Mouse (Mus musculus): Measurements from ENCODE around the gene Amot. TPM values are rescaled to one million over a fixed set of nuclear protein-coding genes. Genes with fewer than 3 reads are reported as not detected.

The Amot gene
- total RNA-seq (2015) (1.9 and 3.7 TPM in 2 replicates), total RNA-seq (2017) (3.6 and 4.6 TPM in 2 replicates)

DNA sequence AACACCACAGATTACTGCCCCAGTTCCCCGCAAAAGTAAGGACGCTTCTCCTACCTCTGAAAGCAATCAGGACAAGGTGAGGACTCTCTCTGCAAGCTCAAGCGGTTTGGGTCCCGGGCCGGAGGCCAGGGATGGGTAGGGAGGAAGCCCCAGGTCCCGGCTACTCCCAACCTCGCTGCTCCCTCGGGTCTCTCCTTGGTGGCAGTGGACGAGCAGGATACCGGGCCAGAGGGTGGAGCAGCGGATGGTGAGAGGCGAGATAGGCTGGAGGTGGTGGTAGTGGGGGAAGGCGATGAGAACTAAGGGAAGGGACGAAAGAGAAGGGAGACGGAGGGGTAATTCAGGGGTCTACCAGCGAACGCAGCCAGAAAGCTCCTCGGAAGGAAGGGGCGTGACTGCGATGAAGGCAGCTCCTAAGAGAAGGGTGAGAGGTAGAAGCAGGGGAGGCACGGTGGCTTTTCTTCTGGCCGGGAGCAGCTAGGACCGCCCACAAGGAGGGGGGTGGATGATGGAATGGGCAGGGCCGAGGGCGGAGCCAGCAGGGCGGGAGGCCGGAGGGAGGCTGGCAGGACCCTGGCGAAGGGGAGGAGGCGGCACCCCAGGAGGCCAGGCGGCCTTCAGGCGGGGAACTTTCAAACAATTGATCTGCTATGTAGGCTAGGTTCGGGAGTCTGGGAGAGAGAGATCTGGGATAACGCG, at the start of gene Amot:
Amot (minus strand) TSS at position 465 of the 699 bp plus-strand sequence.
- peak; percentile 89 for ATAC-seq (ENCODE audit: poor library complexity, severe bottlenecking)

DNA sequence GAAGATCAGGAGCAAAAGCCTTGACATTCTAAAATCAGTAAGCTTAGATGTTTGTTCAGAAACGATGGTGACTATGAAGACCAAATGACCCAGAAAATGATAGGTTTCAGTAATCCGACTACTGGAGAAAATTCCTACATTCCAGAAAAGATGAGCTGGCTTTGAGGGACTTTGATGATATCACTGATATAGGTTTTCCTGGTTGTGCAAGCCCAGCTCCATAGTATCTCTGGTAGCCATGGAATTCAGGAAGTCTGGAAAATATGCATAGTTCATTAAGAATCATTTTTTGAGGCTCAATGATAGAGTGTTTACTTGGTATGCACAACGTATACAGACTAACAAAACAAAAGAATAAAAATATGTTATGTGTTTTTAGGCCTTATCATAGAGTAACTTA, 40.1 kb upstream of the Amot start:
- ATAC-seq (ENCODE audit: poor library complexity, severe bottlenecking), result no peak

DNA sequence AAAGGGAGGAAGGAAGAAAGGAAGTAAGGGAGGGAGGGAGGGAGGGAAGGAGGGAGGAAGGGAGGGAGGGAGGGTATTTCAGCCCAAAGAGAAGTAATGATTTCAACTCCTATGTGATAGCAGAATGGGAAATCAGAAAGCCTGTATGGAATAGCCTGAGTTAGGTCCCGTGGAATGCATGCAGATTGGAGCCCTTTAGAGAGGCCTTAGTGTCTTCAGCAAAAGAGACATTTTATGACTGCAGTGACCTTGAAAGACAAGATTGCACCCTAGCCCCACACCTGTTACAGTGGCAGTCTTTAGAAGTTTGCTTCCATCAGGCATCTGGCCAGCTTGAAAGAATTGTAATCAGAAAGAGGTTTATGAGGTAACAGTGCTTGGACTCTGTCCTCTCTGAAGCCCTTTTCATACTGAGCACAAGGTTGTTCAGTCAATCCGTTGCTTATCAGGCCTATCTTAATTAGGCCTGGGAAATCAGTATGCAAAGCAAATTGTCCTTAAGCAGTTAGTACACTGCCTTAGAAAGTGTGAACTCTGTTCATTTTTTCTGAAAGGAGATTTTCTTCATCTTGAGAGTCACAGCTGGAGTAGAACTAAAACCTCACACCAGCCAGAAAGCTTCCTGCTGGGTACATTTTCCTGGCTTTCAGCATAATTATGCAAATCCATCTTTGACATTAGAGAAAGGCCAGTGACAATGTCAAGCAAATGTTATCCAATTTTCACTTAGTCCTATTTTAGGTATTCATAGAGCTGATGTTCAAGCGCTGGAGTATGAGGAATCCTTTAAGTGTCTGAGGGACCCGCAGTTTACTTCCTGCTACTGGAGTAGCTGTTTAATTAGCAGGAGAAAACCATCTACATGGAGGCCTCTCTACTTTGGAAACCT, 38.9 kb upstream of the Amot start:
- no peak for ATAC-seq (ENCODE audit: poor library complexity, severe bottlenecking)

DNA sequence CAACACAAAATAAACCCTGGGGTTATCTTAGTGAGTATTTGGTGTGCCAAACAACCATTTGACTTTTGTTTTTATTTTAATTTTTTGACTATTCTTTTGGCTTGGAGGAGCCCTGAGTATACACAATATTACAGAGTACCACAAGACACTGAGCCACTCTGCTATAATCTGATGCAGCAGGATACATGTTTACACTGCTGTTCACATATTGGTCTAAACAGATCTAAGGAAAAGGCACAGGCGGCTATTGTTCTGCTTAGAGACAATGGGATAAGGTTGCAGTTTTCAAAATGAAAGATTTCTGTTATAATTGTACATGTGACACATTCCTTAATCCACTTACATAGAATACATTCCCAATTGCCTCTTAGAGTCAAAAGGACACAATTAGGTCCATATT, 36.1 kb upstream of the Amot start:
- ATAC-seq (ENCODE audit: poor library complexity, severe bottlenecking), result no peak

DNA sequence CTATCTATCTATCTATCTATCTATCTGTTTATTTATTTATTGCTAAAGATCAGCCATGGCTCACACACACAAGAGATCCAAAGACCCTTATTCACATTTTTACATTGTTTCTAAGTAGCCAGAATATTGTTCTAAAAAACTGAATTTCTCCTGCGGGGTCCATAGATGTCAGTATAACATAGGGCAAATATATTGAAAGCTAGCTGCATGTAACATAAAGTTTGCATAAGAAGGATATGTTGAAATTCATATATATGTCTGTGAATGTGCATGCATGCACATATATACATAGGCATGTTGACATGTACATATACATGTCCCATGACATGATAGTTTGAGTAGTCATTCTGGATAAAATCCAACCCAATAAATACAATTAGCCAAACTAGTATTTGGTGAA, 35.3 kb upstream of the Amot start:
- ATAC-seq (ENCODE audit: poor library complexity, severe bottlenecking), result no peak

DNA sequence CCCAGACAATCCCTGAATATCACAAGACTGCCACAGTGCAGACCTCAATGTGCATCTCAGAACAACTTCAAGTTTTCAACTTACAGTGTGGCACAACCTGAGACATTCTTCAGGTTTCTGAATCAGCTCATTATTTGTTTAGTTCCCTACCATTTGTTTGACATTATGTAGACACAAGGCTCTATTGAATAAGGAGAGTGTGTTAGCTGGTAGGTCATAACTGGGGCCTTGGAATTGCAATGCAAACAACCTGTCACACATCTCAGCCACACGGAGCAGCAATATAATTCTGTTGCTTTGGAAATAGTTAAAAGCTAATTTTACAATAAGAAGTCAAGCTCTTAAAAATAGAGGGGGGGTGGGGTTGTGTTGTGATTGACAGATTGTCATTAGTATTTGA, 24.6 kb upstream of the Amot start:
- no peak for ATAC-seq (ENCODE audit: poor library complexity, severe bottlenecking)

DNA sequence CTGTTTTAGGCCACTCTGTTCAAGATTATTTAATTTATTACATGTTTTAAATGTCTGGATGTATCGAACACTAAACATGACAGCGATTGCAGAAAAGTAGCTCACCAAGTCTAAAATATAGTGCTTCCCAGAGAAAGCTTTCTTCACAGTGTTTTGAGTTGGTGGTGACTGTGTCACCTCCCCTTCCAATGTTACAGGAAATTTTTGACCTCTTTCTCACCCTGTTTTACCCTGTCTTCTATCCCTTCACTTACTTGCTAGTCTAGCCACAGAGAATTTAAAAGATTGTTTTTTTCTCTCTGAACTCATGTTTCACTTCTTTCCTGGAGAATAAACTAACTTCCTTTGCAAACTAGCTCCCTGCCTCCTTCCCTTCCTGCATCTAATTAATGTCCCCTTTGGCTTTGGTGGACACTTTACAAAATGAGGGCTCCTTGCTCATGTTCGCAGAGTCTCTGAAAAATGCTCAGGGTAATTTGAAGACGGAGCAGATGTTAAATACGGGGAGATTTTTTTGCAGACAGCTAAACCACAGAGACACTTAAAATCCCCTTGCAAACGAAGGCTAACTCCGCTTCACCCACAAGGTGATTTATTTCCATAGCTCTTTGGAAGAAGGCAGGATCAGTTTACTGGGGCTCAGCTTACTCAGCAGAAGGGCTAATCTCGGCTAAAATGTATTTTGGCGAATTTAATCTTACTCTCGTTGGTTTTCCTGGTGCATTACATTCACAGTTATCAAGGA, 11.5 kb upstream of the Amot start:
- no peak for ATAC-seq (ENCODE audit: poor library complexity, severe bottlenecking)

DNA sequence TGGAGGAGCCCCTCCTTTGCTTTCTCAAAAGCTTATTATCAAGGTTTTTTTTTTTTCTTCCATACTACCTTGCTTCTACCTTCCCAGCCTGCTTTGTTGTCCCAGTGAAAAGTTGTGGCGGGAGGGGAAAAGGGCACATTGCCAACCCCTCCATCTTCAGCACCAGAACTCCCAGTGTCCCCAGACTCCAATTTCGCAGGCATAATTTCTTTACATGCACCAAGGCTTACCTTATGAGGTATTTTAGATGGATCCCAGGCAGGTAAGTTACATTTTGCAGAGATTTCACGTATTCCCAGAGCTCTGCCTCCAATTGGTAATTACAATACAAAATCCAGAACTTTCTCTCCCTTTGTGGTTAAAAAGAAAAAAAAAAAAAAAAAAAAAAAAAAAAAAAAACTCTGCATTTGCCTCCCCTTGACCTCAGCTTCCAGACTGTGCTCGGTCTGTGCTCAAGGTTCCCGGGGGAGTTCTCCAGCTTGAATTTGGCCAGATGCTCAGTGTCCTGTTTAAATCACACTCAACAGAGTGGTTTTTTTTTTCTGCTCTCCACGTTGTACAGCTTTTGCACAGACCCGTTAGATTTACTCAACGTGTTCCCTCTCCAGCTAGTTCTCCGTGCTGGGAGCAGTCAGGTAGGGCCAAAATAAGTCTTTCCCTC, 10.6 kb upstream of the Amot start:
- no peak for ATAC-seq (ENCODE audit: poor library complexity, severe bottlenecking)

DNA sequence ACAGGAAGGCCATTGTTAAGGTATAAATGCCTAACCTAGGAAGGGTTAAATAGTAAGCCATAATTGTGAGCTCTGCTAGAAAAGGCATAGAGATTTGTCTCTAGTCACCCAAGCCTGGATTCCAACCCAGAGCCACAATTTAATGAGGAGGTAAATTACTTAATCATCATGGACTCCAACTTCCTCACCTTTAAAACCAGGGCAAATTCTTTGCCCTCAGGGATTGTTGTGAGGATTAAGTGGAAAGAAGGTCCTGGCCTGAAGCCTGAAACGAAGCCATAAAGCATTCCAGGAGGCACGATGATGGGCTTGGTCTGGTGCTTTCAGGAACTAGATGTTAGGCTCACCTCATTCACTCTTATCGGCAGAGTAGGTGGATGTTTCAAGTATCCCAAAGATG, 5.7 kb upstream of the Amot start:
- no peak for ATAC-seq (ENCODE audit: poor library complexity, severe bottlenecking)

DNA sequence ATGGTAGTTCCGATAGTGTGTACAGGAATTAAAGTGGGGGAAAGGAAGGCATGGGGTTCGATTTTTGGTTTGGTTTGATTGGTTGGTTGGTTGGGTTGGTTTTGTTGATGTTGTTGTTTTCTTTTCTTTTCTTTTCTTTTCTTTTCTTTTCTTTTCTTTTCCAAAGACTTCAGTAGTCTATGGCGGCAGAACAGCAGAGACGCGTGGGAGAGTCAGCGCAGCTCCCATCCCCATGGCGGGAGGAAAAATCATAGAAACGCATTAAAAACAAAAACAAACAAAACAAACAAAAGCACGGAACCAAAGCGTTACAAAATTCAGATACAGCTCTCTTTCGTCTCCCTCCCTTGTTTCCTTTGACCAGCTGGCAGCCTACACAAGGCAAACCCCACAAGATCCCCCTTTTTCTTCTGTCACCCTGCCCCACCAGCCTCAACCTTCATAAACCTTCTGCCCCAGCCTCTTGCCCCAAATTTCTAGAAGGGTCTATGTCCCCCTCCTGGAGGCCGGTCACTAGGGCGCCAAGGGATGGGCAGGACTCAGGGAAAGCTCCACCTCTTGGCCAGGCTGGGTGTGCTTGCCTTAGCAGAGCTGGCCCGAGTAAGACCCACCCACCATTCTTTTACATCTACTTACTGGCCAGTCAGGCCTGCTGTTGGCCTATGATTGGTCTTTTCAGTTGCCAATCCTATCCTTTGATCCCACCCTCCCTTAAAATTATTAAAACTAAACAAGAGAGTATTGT, 648 bp upstream of the Amot start:
- peak; percentile 84 for ATAC-seq (ENCODE audit: poor library complexity, severe bottlenecking)

DNA sequence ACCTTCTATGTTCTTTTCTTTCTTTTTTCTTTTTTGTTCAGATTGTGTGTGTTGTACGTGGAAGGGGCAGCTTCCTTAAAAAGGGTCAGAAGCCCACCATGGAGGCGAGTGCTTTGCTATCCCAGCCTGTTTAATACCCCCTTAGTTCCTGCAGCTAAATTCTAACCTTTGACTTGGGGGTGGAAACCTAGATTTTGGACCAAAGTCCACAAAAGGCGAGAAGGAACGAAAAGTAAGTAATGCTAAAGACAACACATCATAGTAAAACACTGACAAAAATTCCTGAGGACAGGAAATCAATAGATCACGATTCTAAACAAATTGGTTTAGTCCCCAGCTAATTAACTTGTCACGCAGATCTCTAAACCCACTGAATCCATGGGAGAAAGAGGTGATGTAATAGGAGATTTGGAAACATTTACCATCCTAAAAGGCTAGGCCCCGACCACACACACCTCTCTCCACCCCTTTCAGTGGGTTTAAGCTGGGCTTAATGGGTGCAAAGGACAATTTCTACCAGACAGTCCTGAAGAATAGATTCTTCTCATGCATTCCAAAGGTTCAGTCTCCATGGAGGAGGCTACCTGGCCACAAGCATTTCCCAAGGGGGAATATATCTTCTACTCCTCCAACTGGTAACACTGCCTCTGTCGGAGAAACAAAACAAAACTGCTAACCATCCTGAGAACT, 3.2 kb downstream of the Amot start:
- no peak for ATAC-seq (ENCODE audit: poor library complexity, severe bottlenecking)

DNA sequence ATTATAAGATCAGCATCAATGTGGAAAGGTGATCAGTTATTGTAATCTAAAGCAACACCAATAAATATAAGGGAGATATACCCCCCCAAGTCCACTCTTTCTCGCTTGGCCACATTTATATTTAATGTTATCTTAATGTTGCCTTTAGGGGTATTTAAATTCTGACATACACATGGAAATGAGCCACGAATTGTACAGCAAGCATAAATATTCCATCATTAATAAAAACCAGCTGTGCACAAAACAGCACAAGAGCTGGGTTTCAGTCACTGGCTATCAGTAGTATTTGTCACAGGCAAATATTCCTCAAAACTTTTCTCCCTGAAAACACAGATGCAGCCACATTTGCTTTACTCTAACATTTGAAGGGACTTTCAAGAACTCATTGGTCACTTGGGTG, 5.9 kb downstream of the Amot start:
- no peak for ATAC-seq (ENCODE audit: poor library complexity, severe bottlenecking)

DNA sequence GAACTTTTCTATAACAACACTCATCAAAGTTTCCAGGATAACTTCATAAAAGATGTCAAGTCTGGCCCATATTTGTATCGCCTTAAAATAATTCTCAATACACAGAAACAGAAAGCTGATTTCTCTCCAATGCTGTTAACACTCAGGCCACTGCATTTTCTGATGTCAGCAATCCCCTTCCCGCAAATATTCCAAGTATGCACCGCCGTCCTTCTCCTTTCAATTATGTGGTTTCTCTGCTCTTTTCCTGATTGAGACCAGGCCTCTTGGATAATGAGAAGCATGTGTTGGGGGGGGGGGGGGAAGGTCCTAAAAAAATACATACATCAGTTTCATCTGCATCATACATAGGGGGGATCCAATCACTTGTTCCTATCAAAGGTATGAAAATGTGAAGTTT, 6.3 kb downstream of the Amot start:
- ATAC-seq (ENCODE audit: poor library complexity, severe bottlenecking), result no peak

DNA sequence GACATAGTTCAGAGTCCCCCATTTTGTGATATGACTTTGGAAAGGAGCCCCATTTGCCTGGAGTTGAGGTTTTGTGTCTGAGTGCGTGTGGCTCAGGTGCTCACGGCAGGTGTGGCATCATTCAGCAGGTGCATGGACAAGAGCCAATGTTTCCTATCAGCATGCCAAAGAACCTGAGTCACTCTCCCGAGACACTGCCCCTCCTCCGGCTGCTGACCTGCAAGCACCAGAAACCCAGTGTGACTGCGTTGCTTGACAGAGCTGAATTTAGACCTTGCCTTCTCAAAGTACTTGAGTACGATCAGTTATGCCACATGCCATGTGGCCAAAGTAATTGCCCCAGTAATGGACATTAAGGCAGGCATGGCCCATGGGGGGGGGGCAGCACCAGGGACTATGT, 7.5 kb downstream of the Amot start:
- no peak for ATAC-seq (ENCODE audit: poor library complexity, severe bottlenecking)

DNA sequence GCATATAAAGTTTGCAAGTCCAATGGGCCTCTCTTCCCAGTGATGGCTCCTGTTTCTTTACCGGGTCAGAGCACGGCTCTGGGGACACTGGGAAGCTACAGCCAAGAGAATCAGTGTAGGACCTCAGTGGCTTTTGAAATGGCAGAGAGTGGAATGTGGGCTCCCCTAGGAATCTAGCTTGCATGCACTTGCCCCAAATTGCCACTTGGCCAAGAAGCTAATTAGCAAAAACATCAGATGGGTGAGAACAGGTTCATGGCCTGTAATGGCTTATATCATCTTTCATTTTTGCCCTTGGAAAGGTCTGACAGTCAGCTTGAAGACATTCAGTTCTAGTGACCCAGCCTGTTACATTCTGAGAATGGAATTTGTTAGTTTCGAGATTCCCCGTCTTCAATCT, 9.6 kb downstream of the Amot start:
- ATAC-seq (ENCODE audit: poor library complexity, severe bottlenecking), result no peak

DNA sequence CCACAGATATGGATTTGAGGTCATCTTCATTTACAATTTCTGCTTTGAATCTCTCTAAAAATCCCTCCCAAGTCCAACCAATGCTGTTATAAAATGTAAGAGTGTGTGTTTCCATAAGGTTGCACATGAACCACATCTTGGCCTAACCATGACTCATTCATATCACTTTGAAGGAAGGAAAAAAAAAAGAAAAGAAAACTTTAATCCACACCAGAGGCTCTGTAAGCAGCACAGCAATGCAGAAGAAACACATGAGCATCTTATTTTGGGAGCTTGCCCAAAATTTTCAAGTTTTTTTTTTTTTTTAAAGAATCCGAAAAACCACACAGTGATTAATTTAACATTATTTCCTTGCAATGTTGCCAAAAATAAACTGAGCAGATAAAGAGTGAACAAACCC, 14.2 kb downstream of the Amot start:
- ATAC-seq (ENCODE audit: poor library complexity, severe bottlenecking), result no peak

DNA sequence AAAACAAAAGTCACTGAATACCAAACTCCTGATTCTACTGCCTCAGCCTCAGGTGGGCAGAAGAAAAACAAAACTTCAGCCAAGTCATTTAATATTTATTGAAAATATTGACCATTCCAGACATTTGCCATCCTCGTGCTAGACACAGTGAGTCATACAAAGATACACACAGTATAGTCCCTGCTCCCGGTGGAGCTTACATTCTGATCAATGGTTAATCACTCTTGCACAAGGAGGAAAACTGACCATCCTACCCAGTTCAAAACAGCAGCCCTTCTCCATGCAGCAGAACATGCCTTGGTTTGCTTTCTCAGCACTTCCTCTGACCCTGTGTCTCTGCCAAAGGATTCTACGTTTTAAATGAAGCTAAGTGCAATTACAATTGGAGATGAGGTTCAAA, 14.6 kb downstream of the Amot start:
- no peak for ATAC-seq (ENCODE audit: poor library complexity, severe bottlenecking)

DNA sequence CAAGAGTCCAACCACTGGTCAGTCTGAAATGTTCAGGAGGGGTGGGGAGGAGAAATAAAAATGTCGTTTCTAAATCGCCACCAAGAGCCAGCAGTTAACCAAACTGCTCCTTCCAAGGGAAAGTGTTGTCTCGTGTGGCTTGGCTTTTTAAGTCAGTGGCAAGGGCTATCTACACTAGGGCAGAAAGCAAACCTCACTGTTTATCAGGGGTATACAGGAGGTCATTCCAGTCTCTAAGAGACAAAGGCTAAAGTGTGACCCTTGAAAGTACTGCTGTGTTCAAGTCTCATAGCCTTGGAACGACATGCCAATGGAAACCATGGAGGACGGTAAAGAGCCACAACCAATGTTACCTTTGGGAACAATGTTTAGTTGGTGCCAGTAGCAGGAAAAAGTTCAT, 15.0 kb downstream of the Amot start:
- no peak for ATAC-seq (ENCODE audit: poor library complexity, severe bottlenecking)

DNA sequence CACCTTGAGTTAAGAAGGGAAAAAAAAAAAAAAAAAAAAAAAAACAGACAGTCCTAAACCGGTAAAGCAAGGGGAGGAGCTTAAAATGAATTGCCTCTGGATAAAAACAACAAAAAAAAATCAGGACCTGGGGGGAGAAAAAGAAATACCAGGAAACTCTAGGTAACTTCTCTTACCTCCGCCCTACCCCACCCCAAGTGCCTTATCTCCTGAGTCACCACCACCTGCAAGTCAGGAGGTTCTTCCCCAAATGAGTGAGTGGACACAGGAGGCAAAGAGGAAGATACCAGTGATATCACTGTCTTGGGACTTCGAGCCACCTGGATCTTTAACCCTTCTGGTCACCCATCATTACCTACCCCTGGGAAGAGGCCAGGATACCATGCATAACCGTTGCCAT, 19.5 kb downstream of the Amot start:
- ATAC-seq (ENCODE audit: poor library complexity, severe bottlenecking), result no peak
